Mouse (Mus musculus) MEL (cell line): ENCODE results near the gene Fgfr2. TPM values are rescaled to one million over a fixed set of nuclear protein-coding genes. Genes with fewer than 3 reads are reported as not detected.

Experiments used
- DNase-seq: peaks from one replicate; pipeline ENCODE4 v3.0.0; 2011; ENCODE audit warnings: low read depth, low spot score
- H3K27ac ChIP-seq: 2 replicates; pipeline ENCODE4 v1.5.1; 2012; ENCODE audit warnings: low read depth, mild to moderate bottlenecking, control low read depth, low read length, moderate library complexity; ENCODE audit not compliant: control insufficient read depth
- H3K27me3 ChIP-seq, 2 experiments: fragments of 150-350 bp in 1 of 2; sonication (generic) in 1 of 2; 2 replicates each; pipeline ENCODE4 v1.6.1; 2012; ENCODE audit warnings: low read length in 2 of 2, mild to moderate bottlenecking in 2 of 2, improper control_type of control experiment in 1 of 2, moderate library complexity in 1 of 2; ENCODE audit not compliant: insufficient read depth in 2 of 2, control insufficient read depth in 1 of 2
- H3K36me3 ChIP-seq, 2 experiments: 2 replicates each; pipeline ENCODE4 v1.6.1; 2012 to 2014; ENCODE audit warnings: low read length in 2 of 2, improper control_type of control experiment in 1 of 2, inconsistent platforms in 1 of 2, mild to moderate bottlenecking in 1 of 2; ENCODE audit not compliant: insufficient read depth in 2 of 2, control insufficient read depth in 1 of 2
- H3K4me1 ChIP-seq, 2 experiments: fragments of 150-350 bp in 1 of 2; sonication (generic) in 1 of 2; 2 replicates each; pipeline ENCODE4 v1.6.1; 2012; ENCODE audit warnings: low read length in 2 of 2, improper control_type of control experiment in 1 of 2, mild to moderate bottlenecking in 1 of 2; ENCODE audit not compliant: insufficient read depth in 2 of 2, control insufficient read depth in 1 of 2
- H3K4me3 ChIP-seq, 2 experiments: fragments of 150-350 bp in 1 of 2; sonication (generic) in 1 of 2; 2 replicates each; pipeline ENCODE4 v1.5.1; 2012; ENCODE audit warnings: low read depth in 2 of 2, low read length in 2 of 2, mild to moderate bottlenecking in 2 of 2, moderate library complexity in 2 of 2, control low read depth in 1 of 2, improper control_type of control experiment in 1 of 2; ENCODE audit not compliant: control insufficient read depth in 1 of 2, insufficient read depth in 1 of 2
- H3K79me2 ChIP-seq: 2 replicates; pipeline ENCODE4 v1.6.1; 2012; ENCODE audit warnings: mild to moderate bottlenecking, low read length, moderate library complexity; ENCODE audit not compliant: control insufficient read depth, poor library complexity, insufficient read depth
- H3K9ac ChIP-seq: 2 replicates; pipeline ENCODE4 v1.6.1; 2012; ENCODE audit warnings: low read depth, mild to moderate bottlenecking, control low read depth, low read length, moderate library complexity; ENCODE audit not compliant: control insufficient read depth, poor library complexity, severe bottlenecking
- H3K9me3 ChIP-seq: fragments of 150-350 bp; sonication (generic); replicated peaks from 2 replicates; pipeline ENCODE4 v1.6.1; 2012; ENCODE audit warnings: mild to moderate bottlenecking, low read length, improper control_type of control experiment, moderate library complexity; ENCODE audit not compliant: insufficient read depth
- CHD1 ChIP-seq: IDR thresholded peaks from 2 replicates; pipeline ENCODE4 v1.6.1; 2012; ENCODE audit warnings: low read depth, mild to moderate bottlenecking, inconsistent platforms, low read length, improper control_type of control experiment
- CHD2 ChIP-seq: IDR thresholded peaks from 2 replicates; pipeline ENCODE4 v1.6.1; 2011; ENCODE audit warnings: low read length, improper control_type of control experiment
- CTCF ChIP-seq, 3 experiments: IDR thresholded peaks in 2 of 3; conservative IDR thresholded peaks in 1 of 3; 2 replicates each; pipeline ENCODE4 v1.5.1; 2011 to 2012; ENCODE audit warnings: low read length in 3 of 3, low read depth in 2 of 3, mild to moderate bottlenecking in 2 of 3, improper control_type of control experiment in 1 of 3, inconsistent platforms in 1 of 3, mixed read lengths in 1 of 3, moderate library complexity in 1 of 3; ENCODE audit not compliant: control insufficient read depth in 1 of 3, insufficient read depth in 1 of 3, poor library complexity in 1 of 3, severe bottlenecking in 1 of 3
- E2F4 ChIP-seq: IDR thresholded peaks from 2 replicates; pipeline ENCODE4 v1.6.1; 2011; ENCODE audit warnings: low read depth, low read length, improper control_type of control experiment, borderline replicate concordance
- ELF1 ChIP-seq: IDR thresholded peaks from 2 replicates; pipeline ENCODE4 v1.6.1; 2014; ENCODE audit warnings: low read depth, mild to moderate bottlenecking, inconsistent platforms, low read length, improper control_type of control experiment, moderate library complexity
- GATA1 ChIP-seq: IDR thresholded peaks from 2 replicates; pipeline ENCODE4 v1.6.1; 2011; ENCODE audit warnings: low read depth, low read length, improper control_type of control experiment
- JUND ChIP-seq: IDR thresholded peaks from 2 replicates; pipeline ENCODE4 v1.6.1; 2011; ENCODE audit warnings: low read depth, mild to moderate bottlenecking, improper control_type of control experiment, low read length
- KAT2A ChIP-seq: conservative IDR thresholded peaks from 2 replicates; pipeline ENCODE4 v1.6.1; 2012; ENCODE audit warnings: low read depth, low read length, improper control_type of control experiment, inconsistent platforms
- MAFK ChIP-seq: IDR thresholded peaks from 2 replicates; pipeline ENCODE4 v1.6.1; 2011; ENCODE audit warnings: low read depth, mild to moderate bottlenecking, low read length, improper control_type of control experiment, borderline replicate concordance
- MAZ ChIP-seq: IDR thresholded peaks from 2 replicates; pipeline ENCODE4 v1.6.1; 2012; ENCODE audit warnings: low read depth, mild to moderate bottlenecking, inconsistent platforms, low read length, improper control_type of control experiment
- NELFE ChIP-seq: IDR thresholded peaks from 2 replicates; pipeline ENCODE4 v1.6.1; 2011; ENCODE audit warnings: low read depth, low read length, improper control_type of control experiment
- SIN3A ChIP-seq: IDR thresholded peaks from 2 replicates; pipeline ENCODE4 v1.6.1; 2012; ENCODE audit warnings: low read length, improper control_type of control experiment, inconsistent platforms
- SMC3 ChIP-seq: IDR thresholded peaks from 2 replicates; pipeline ENCODE4 v1.6.1; 2011; ENCODE audit warnings: low read depth, low read length, improper control_type of control experiment
- TAL1 ChIP-seq: IDR thresholded peaks from 2 replicates; pipeline ENCODE4 v1.6.1; 2012; ENCODE audit warnings: mild to moderate bottlenecking, inconsistent platforms, low read length, moderate library complexity, mixed read lengths
- TBP ChIP-seq: IDR thresholded peaks from 2 replicates; pipeline ENCODE4 v1.8.0; 2011; ENCODE audit warnings: low read depth, low read length, improper control_type of control experiment
- UBTF ChIP-seq: IDR thresholded peaks from 2 replicates; pipeline ENCODE4 v1.6.1; 2012; ENCODE audit warnings: low read depth, mild to moderate bottlenecking, inconsistent platforms, low read length, improper control_type of control experiment, moderate library complexity, borderline replicate concordance; ENCODE audit not compliant: insufficient read depth
- USF1 ChIP-seq: IDR thresholded peaks from 2 replicates; pipeline ENCODE4 v1.6.1; 2014; ENCODE audit warnings: low read depth, mild to moderate bottlenecking, inconsistent platforms, low read length, improper control_type of control experiment, moderate library complexity
- ZC3H11A ChIP-seq: IDR thresholded peaks from 2 replicates; pipeline ENCODE4 v1.6.1; 2012; ENCODE audit warnings: low read depth, mild to moderate bottlenecking, inconsistent platforms, low read length, improper control_type of control experiment
- ZKSCAN1 ChIP-seq: IDR thresholded peaks from 2 replicates; pipeline ENCODE4 v1.6.1; 2012; ENCODE audit warnings: low read depth, mild to moderate bottlenecking, inconsistent platforms, low read length, improper control_type of control experiment, moderate library complexity
- polyA plus RNA-seq, 2 experiments: library from polyadenylated mRNA; stranded (reverse) in 1 of 2; unstranded in 1 of 2; fragments of >175 nt in 1 of 2; fragments of >200 nt in 1 of 2; gene quantifications; 2 replicates each; pipeline versions ENCODE4 v1.2.1 to v1.2.4; 2012; ENCODE audit warnings: low replicate concordance in 2 of 2, low read depth in 1 of 2; ENCODE audit not compliant: insufficient read length in 2 of 2, insufficient read depth in 1 of 2, missing spikeins in 1 of 2
- total RNA-seq: library from RNA; depleted of rRNA; stranded (reverse); fragments of 300-350 nt; gene quantifications from 2 replicates; pipeline ENCODE4 v1.2.3, GENCODE M21; 2012

Fgfr2 gene
- total and polyA plus RNA-seq, 3 experiments = not detected

GRCm38 (mm10) chr7:130220627-130221026 lies 2902.5 kb downstream of the Fgfr2 start:
- Histone ChIP-seq H3K27me3 (no peaks in the 10 kb centered on the region), H3K9ac (no peak overlapping the region), H3K9me3 (no peaks in the 10 kb centered on the region), H3K4me3 (no peak overlapping the region), H3K27ac (no peak overlapping the region), H3K4me1 (no peaks in the 10 kb centered on the region), H3K36me3 (no peaks in the 10 kb centered on the region), H3K79me2 (no peaks in the 10 kb centered on the region)
- TF ChIP-seq TAL1 = no peak
- TF ChIP-seq NELFE = no peak
- no peak for TF ChIP-seq USF1
- no peak for TF ChIP-seq CHD1
- TF ChIP-seq TBP = no peak
- no peak for TF ChIP-seq CHD2
- no peak for TF ChIP-seq SMC3
- TF ChIP-seq GATA1 = no peak
- no peak for TF ChIP-seq SIN3A
- TF ChIP-seq CTCF (IDR thresholded peaks at IDR 0.05 in 2 of 3, conservative IDR thresholded peaks at IDR 0.05 in 1 of 3; ENCODE audit: control insufficient read depth in 1 of 3, insufficient read depth in 1 of 3, low read depth in 2 of 3, low read length in 3 of 3, poor library complexity in 1 of 3, severe bottlenecking in 1 of 3) = no peak
- no peak for TF ChIP-seq JUND
- no peak for TF ChIP-seq MAFK
- TF ChIP-seq MAZ = no peak
- TF ChIP-seq E2F4 = no peak
- TF ChIP-seq KAT2A = no peak
- TF ChIP-seq ELF1 = no peak
- DNase-seq = no peak

GRCm38 (mm10) chr7:130219844-130220243 lies 2903.3 kb downstream of the Fgfr2 start:
- H3K4me1 ChIP-seq = no peaks in the 10 kb centered on the region
- no peak for DNase-seq
- H3K36me3 ChIP-seq = no peaks in the 10 kb centered on the region
- H3K79me2 ChIP-seq = no peaks in the 10 kb centered on the region
- TF ChIP-seq CTCF (IDR thresholded peaks at IDR 0.05 in 2 of 3, conservative IDR thresholded peaks at IDR 0.05 in 1 of 3; ENCODE audit: control insufficient read depth in 1 of 3, insufficient read depth in 1 of 3, low read depth in 2 of 3, low read length in 3 of 3, poor library complexity in 1 of 3, severe bottlenecking in 1 of 3) = no peak
- no peak for TF ChIP-seq UBTF
- no peak for TF ChIP-seq ZC3H11A
- TF ChIP-seq ZKSCAN1 = no peak
- TF ChIP-seq, all 39 proteins: peak for 0
- Histone ChIP-seq H3K4me3 (no peak overlapping the region), H3K27ac (no peak overlapping the region), H3K9ac (no peak overlapping the region), H3K27me3 (no peaks in the 10 kb centered on the region), H3K9me3 (no peaks in the 10 kb centered on the region)
